Mouse (Mus musculus) MEL (cell line): Measurements from ENCODE around the gene Pdzd9. TPM values are rescaled to one million over a fixed set of nuclear protein-coding genes. Genes with fewer than 3 reads are reported as not detected.
A peak's percentile ranks its signal among the peaks of the same experiment; 100 is the strongest.

Source experiments
- DNase-seq: peaks from one replicate; pipeline ENCODE4 v3.0.0; 2011; ENCODE audit warnings: low read depth, low spot score
- H3K27ac ChIP-seq: 2 replicates; pipeline ENCODE4 v1.5.1; 2012; ENCODE audit warnings: low read depth, mild to moderate bottlenecking, control low read depth, low read length, moderate library complexity; ENCODE audit not compliant: control insufficient read depth
- H3K27me3 ChIP-seq, 2 experiments: fragments of 150-350 bp in 1 of 2; sonication (generic) in 1 of 2; 2 replicates each; pipeline ENCODE4 v1.6.1; 2012; ENCODE audit warnings: low read length in 2 of 2, mild to moderate bottlenecking in 2 of 2, improper control_type of control experiment in 1 of 2, moderate library complexity in 1 of 2; ENCODE audit not compliant: insufficient read depth in 2 of 2, control insufficient read depth in 1 of 2
- H3K36me3 ChIP-seq, 2 experiments: 2 replicates each; pipeline ENCODE4 v1.6.1; 2012 to 2014; ENCODE audit warnings: low read length in 2 of 2, improper control_type of control experiment in 1 of 2, inconsistent platforms in 1 of 2, mild to moderate bottlenecking in 1 of 2; ENCODE audit not compliant: insufficient read depth in 2 of 2, control insufficient read depth in 1 of 2
- H3K4me1 ChIP-seq, 2 experiments: fragments of 150-350 bp in 1 of 2; sonication (generic) in 1 of 2; 2 replicates each; pipeline ENCODE4 v1.6.1; 2012; ENCODE audit warnings: low read length in 2 of 2, improper control_type of control experiment in 1 of 2, mild to moderate bottlenecking in 1 of 2; ENCODE audit not compliant: insufficient read depth in 2 of 2, control insufficient read depth in 1 of 2
- H3K4me3 ChIP-seq, 2 experiments: fragments of 150-350 bp in 1 of 2; sonication (generic) in 1 of 2; 2 replicates each; pipeline ENCODE4 v1.5.1; 2012; ENCODE audit warnings: low read depth in 2 of 2, low read length in 2 of 2, mild to moderate bottlenecking in 2 of 2, moderate library complexity in 2 of 2, control low read depth in 1 of 2, improper control_type of control experiment in 1 of 2; ENCODE audit not compliant: control insufficient read depth in 1 of 2, insufficient read depth in 1 of 2
- H3K79me2 ChIP-seq: 2 replicates; pipeline ENCODE4 v1.6.1; 2012; ENCODE audit warnings: mild to moderate bottlenecking, low read length, moderate library complexity; ENCODE audit not compliant: control insufficient read depth, poor library complexity, insufficient read depth
- H3K9ac ChIP-seq: 2 replicates; pipeline ENCODE4 v1.6.1; 2012; ENCODE audit warnings: low read depth, mild to moderate bottlenecking, control low read depth, low read length, moderate library complexity; ENCODE audit not compliant: control insufficient read depth, poor library complexity, severe bottlenecking
- H3K9me3 ChIP-seq: fragments of 150-350 bp; sonication (generic); replicated peaks from 2 replicates; pipeline ENCODE4 v1.6.1; 2012; ENCODE audit warnings: mild to moderate bottlenecking, low read length, improper control_type of control experiment, moderate library complexity; ENCODE audit not compliant: insufficient read depth
- EP300 ChIP-seq, 2 experiments: IDR thresholded peaks; 2 replicates each; pipeline ENCODE4 v1.6.1; 2011; ENCODE audit warnings: improper control_type of control experiment in 2 of 2, low read length in 2 of 2, low read depth in 1 of 2, mild to moderate bottlenecking in 1 of 2
- ETS1 ChIP-seq: IDR thresholded peaks from 2 replicates; pipeline ENCODE4 v1.6.1; 2012; ENCODE audit warnings: low read depth, mild to moderate bottlenecking, inconsistent platforms, low read length, improper control_type of control experiment, moderate library complexity
- GATA1 ChIP-seq: IDR thresholded peaks from 2 replicates; pipeline ENCODE4 v1.6.1; 2011; ENCODE audit warnings: low read depth, low read length, improper control_type of control experiment
- JUND ChIP-seq: IDR thresholded peaks from 2 replicates; pipeline ENCODE4 v1.6.1; 2011; ENCODE audit warnings: low read depth, mild to moderate bottlenecking, improper control_type of control experiment, low read length
- MAX ChIP-seq: IDR thresholded peaks from 2 replicates; pipeline ENCODE4 v1.6.1; 2011; ENCODE audit warnings: low read length, improper control_type of control experiment
- MAZ ChIP-seq: IDR thresholded peaks from 2 replicates; pipeline ENCODE4 v1.6.1; 2012; ENCODE audit warnings: low read depth, mild to moderate bottlenecking, inconsistent platforms, low read length, improper control_type of control experiment
- MEF2A ChIP-seq: IDR thresholded peaks from 2 replicates; pipeline ENCODE4 v1.6.1; 2014; ENCODE audit warnings: low read depth, mild to moderate bottlenecking, inconsistent platforms, low read length, improper control_type of control experiment; ENCODE audit not compliant: poor library complexity, insufficient replicate concordance, severe bottlenecking; ENCODE audit errors: extremely low read depth
- MYB ChIP-seq: IDR thresholded peaks from 2 replicates; pipeline ENCODE4 v1.6.1; 2011; ENCODE audit warnings: mild to moderate bottlenecking, low read depth, low read length, improper control_type of control experiment
- NELFE ChIP-seq: IDR thresholded peaks from 2 replicates; pipeline ENCODE4 v1.6.1; 2011; ENCODE audit warnings: low read depth, low read length, improper control_type of control experiment
- RCOR1 ChIP-seq: IDR thresholded peaks from 2 replicates; pipeline ENCODE4 v1.6.1; 2012; ENCODE audit warnings: low read depth, mild to moderate bottlenecking, inconsistent platforms, low read length, improper control_type of control experiment
- TBP ChIP-seq: IDR thresholded peaks from 2 replicates; pipeline ENCODE4 v1.8.0; 2011; ENCODE audit warnings: low read depth, low read length, improper control_type of control experiment
- TCF12 ChIP-seq: IDR thresholded peaks from 2 replicates; pipeline ENCODE4 v1.6.1; 2014; ENCODE audit warnings: low read depth, mild to moderate bottlenecking, inconsistent platforms, low read length, improper control_type of control experiment, moderate library complexity
- USF1 ChIP-seq: IDR thresholded peaks from 2 replicates; pipeline ENCODE4 v1.6.1; 2014; ENCODE audit warnings: low read depth, mild to moderate bottlenecking, inconsistent platforms, low read length, improper control_type of control experiment, moderate library complexity
- USF2 ChIP-seq, 2 experiments: IDR thresholded peaks; 2 replicates each; pipeline ENCODE4 v1.6.1; 2011 to 2012; ENCODE audit warnings: improper control_type of control experiment in 2 of 2, low read length in 2 of 2, borderline replicate concordance in 1 of 2, inconsistent platforms in 1 of 2, low read depth in 1 of 2, mild to moderate bottlenecking in 1 of 2; ENCODE audit not compliant: insufficient read depth in 1 of 2
- ZMIZ1 ChIP-seq: IDR thresholded peaks from 2 replicates; pipeline ENCODE4 v1.6.1; 2012; ENCODE audit warnings: low read depth, mild to moderate bottlenecking, inconsistent platforms, low read length, improper control_type of control experiment, moderate library complexity
- polyA plus RNA-seq, 2 experiments: library from polyadenylated mRNA; stranded (reverse) in 1 of 2; unstranded in 1 of 2; fragments of >175 nt in 1 of 2; fragments of >200 nt in 1 of 2; gene quantifications; 2 replicates each; pipeline versions ENCODE4 v1.2.1 to v1.2.4; 2012; ENCODE audit warnings: low replicate concordance in 2 of 2, low read depth in 1 of 2; ENCODE audit not compliant: insufficient read length in 2 of 2, insufficient read depth in 1 of 2, missing spikeins in 1 of 2
- total RNA-seq: library from RNA; depleted of rRNA; stranded (reverse); fragments of 300-350 nt; gene quantifications from 2 replicates; pipeline ENCODE4 v1.2.3, GENCODE M21; 2012

The Pdzd9 gene
- total and polyA plus RNA-seq, 3 experiments: 0.31 to 0.92 TPM; not detected in 1

- Histone ChIP-seq H3K4me1 (peaks cover 12 to 20% of the 10 kb centered on the region in 2 experiments), H3K27me3 (no peaks in the 10 kb centered on the region), H3K36me3 (peaks cover 0 to 27% of the 10 kb centered on the region in 2 experiments; a peak in 2 of 4 replicates), H3K4me3 (no peak overlapping the region), H3K79me2 (peaks cover 55% of the 10 kb centered on the region), H3K27ac (no peak overlapping the region), H3K9me3 (no peaks in the 10 kb centered on the region), H3K9ac (no peak overlapping the region)
- TF ChIP-seq MYB (no peak), ZMIZ1 (no peak)
- no peak for DNase-seq
Observed at GRCm38 (mm10) chr7:120684731-120685161, 14.6 kb upstream of the Pdzd9 start.

- TF ChIP-seq GATA1: peak; percentile 71
- 0 out of 2 replicates have a peak, but pooled peaks have one; percentile 24 for TF ChIP-seq ETS1
- TF ChIP-seq RCOR1: no peak
- TF ChIP-seq USF2 (IDR thresholded peaks at IDR 0.05; ENCODE audit: borderline replicate concordance in 1 of 2, insufficient read depth in 1 of 2, low read depth in 1 of 2, low read length in 2 of 2): no peak
- TF ChIP-seq TCF12: peak; percentile 52; the same call in 1 of the 2 replicates
- peak in 1 of 2 experiments; percentile 43; a peak in 2 of 4 replicates for TF ChIP-seq EP300 (IDR thresholded peaks at IDR 0.05; ENCODE audit: low read depth in 1 of 2, low read length in 2 of 2)
- no peak for TF ChIP-seq NELFE
- TF ChIP-seq MAX: no peak
- TF ChIP-seq, all 39 proteins: peak for 4
- Histone ChIP-seq H3K36me3 (peaks cover 0 to 34% of the 10 kb centered on the region in 2 experiments; a peak in 2 of 4 replicates), H3K9ac (no peak overlapping the region), H3K4me3 (no peak overlapping the region), H3K4me1 (peaks cover 17 to 27% of the 10 kb centered on the region in 2 experiments), H3K27me3 (no peaks in the 10 kb centered on the region), H3K27ac (no peak overlapping the region), H3K79me2 (peaks cover 69% of the 10 kb centered on the region), H3K9me3 (no peaks in the 10 kb centered on the region)
- no peak for DNase-seq
Observed at GRCm38 (mm10) chr7:120682002-120682401, 11.9 kb upstream of the Pdzd9 start.

GRCm38 (mm10) chr7:120679023-120679422, 8.9 kb upstream of the Pdzd9 start:
- peaks cover 50% of the 10 kb centered on the region for H3K79me2 ChIP-seq
- peak overlapping the region; percentile 39 to 78 for H3K4me3 ChIP-seq
- H3K9me3 ChIP-seq: no peaks in the 10 kb centered on the region
- no peaks in the 10 kb centered on the region for H3K27me3 ChIP-seq
- DNase-seq: peak; percentile 41
- peak overlapping the region; percentile 69 for H3K9ac ChIP-seq
- H3K27ac ChIP-seq: no peak overlapping the region
- peaks cover 0 to 44% of the 10 kb centered on the region in 2 experiments; a peak in 2 of 4 replicates for H3K36me3 ChIP-seq
- no peak for TF ChIP-seq RCOR1
- no peak for TF ChIP-seq TBP
- TF ChIP-seq MEF2A: no peak
- TF ChIP-seq USF1: no peak
- TF ChIP-seq EP300 (IDR thresholded peaks at IDR 0.05; ENCODE audit: low read depth in 1 of 2, low read length in 2 of 2): no peak
- TF ChIP-seq JUND: no peak
- no peak for TF ChIP-seq USF2 (IDR thresholded peaks at IDR 0.05; ENCODE audit: borderline replicate concordance in 1 of 2, insufficient read depth in 1 of 2, low read depth in 1 of 2, low read length in 2 of 2)
- TF ChIP-seq MAZ: no peak
- peaks cover 19 to 27% of the 10 kb centered on the region in 2 experiments for H3K4me1 ChIP-seq
